28 mouse cellular contexts compared by ENCODE assay signal in genomic region chr11:49093861-49094660, GRCm38 (mm10). TPM values are rescaled to one million over a fixed set of nuclear protein-coding genes. Genes with fewer than 3 reads are reported as not detected.
A peak's percentile ranks its signal among the peaks of the same experiment; 100 is the strongest.
DNase-seq lines count a peak whose midpoint lies in the region; ATAC-seq and TF ChIP-seq lines count a peak whose summit lies in the region.
"Had no signal": no experiment of that assay in that cellular context is flagged by ENCODE, and none has a peak within 500 bp of the region (broad histone marks: within the 10 kb centered on the region; RNA-seq: fewer than 3 reads in every experiment).

No protein-coding gene starts in this region.

- DNase-seq in spleen, adult 2 months (ENCODE audit: low read depth in 1 of 2, low spot score in 2 of 2) = peak in 1 of 2 experiments; percentile 44
- no peak for DNase-seq in spleen, postnatal 10 days (ENCODE audit: low spot score in 2 of 2)
- peak; percentile 63 for DNase-seq in thymus, postnatal 4 days
- no peak for DNase-seq in urinary bladder, postnatal 25 days (ENCODE audit: low spot score)
- DNase-seq in lung, postnatal 10 days = no peak
- DNase-seq: adrenal gland, adult 8-10 months; cerebellum, adult 11-12 months; cerebellum, postnatal 36 days; gastrocnemius, postnatal 10 days; liver; lung, embryonic 14.5 days; right cerebral cortex, adult 18-20 months had no signal

- peaks cover 17% of the 10 kb centered on the region for H3K4me1 ChIP-seq in spleen, adult 2 months (ENCODE audit: control insufficient read depth, insufficient read depth, insufficient read length)
- H3K4me1 ChIP-seq in small intestine, adult 2 months (ENCODE audit: control insufficient read depth, insufficient read depth, insufficient read length, low read length) = peaks cover 10% of the 10 kb centered on the region
- no peaks in the 10 kb centered on the region for H3K4me1 ChIP-seq in midbrain, embryonic 13.5 days (replicated peaks)
- H3K4me1 ChIP-seq: embryonic facial prominence, embryonic 12.5 days; heart, embryonic 12.5 days; hindbrain, embryonic 10.5 days; midbrain, embryonic 12.5 days had no signal

- no peak overlapping the region for H3K4me2 ChIP-seq in midbrain, embryonic 13.5 days (replicated peaks)
- H3K4me2 ChIP-seq: embryonic facial prominence, embryonic 12.5 days; heart, embryonic 12.5 days; lung, embryonic 14.5 days; midbrain, embryonic 12.5 days had no signal

- peak overlapping the region; percentile 67 for H3K27ac ChIP-seq in spleen, adult 2 months (ENCODE audit: insufficient read depth, low read length)
- H3K27ac ChIP-seq in small intestine, adult 2 months (ENCODE audit: insufficient read depth, low read depth, low read length) = peak overlapping the region; percentile 46
- H3K27ac ChIP-seq in midbrain, embryonic 13.5 days = no peak overlapping the region
- H3K27ac ChIP-seq: embryonic facial prominence, embryonic 12.5 days; hindbrain, embryonic 10.5 days; macrophage; midbrain, embryonic 12.5 days had no signal

- no peaks in the 10 kb centered on the region for H3K9me3 ChIP-seq in midbrain, embryonic 13.5 days
- H3K9me3 ChIP-seq: embryonic facial prominence, embryonic 12.5 days; heart, embryonic 12.5 days; hindbrain, embryonic 10.5 days; midbrain, embryonic 12.5 days had no signal

- WGBS in spleen, adult 2 months = 49% methylated on average over 6 of the region's 6 CpGs
- 79% methylated on average over 6 of the region's 6 CpGs for WGBS in small intestine, adult 2 months
- 90% methylated on average over 6 of the region's 6 CpGs for WGBS in midbrain, embryonic 13.5 days

- no peak for TF ChIP-seq CTCF in spleen, adult 2 months (IDR thresholded peaks at IDR 0.05; ENCODE audit: extremely low read depth, insufficient read depth, insufficient read length, insufficient replicate concordance)
- TF ChIP-seq CTCF in small intestine, adult 2 months (IDR thresholded peaks at IDR 0.05; ENCODE audit: extremely low read depth, insufficient read length, insufficient replicate concordance, low read depth, low read length) = no peak

- peaks cover 22% of the 10 kb centered on the region for H3K36me3 ChIP-seq in spleen, adult 2 months (ENCODE audit: control insufficient read depth, insufficient read depth, low read length)
- peaks cover 36% of the 10 kb centered on the region for H3K36me3 ChIP-seq in small intestine, adult 2 months (ENCODE audit: control insufficient read depth, insufficient read depth, low read length)
- H3K36me3 ChIP-seq in midbrain, embryonic 13.5 days = no peaks in the 10 kb centered on the region
- H3K36me3 ChIP-seq: embryonic facial prominence, embryonic 12.5 days; heart, embryonic 12.5 days; hindbrain, embryonic 10.5 days; midbrain, embryonic 12.5 days had no signal

- peak; percentile 13; the same call in 1 of the 2 replicates for ATAC-seq in granulocyte monocyte progenitor cell, adult 5-6 weeks (replicated peaks; ENCODE audit: poor library complexity, severe bottlenecking)
- ATAC-seq in midbrain, embryonic 13.5 days = no peak

- H3K27me3 ChIP-seq in spleen, adult 2 months (ENCODE audit: control insufficient read depth, insufficient read depth, low read length) = no peaks in the 10 kb centered on the region
- H3K27me3 ChIP-seq in small intestine, adult 2 months (ENCODE audit: control insufficient read depth, insufficient read depth, low read length) = no peaks in the 10 kb centered on the region
- no peaks in the 10 kb centered on the region for H3K27me3 ChIP-seq in midbrain, embryonic 13.5 days
- H3K27me3 ChIP-seq: embryonic facial prominence, embryonic 12.5 days; heart, embryonic 12.5 days; midbrain, embryonic 12.5 days had no signal

- no peak overlapping the region for H3K9ac ChIP-seq in midbrain, embryonic 13.5 days (replicated peaks)
- H3K9ac ChIP-seq: embryonic facial prominence, embryonic 12.5 days; heart, embryonic 12.5 days; lung, embryonic 14.5 days; midbrain, embryonic 12.5 days had no signal

- TF ChIP-seq POLR2A in spleen, adult 2 months (IDR thresholded peaks at IDR 0.05; ENCODE audit: low read depth, low read length) = no peak; the same call in 1 of the 2 replicates
- TF ChIP-seq POLR2A in small intestine, adult 2 months (IDR thresholded peaks at IDR 0.05; ENCODE audit: low read depth, low read length) = no peak

- H3K4me3 ChIP-seq in spleen, adult 2 months (ENCODE audit: extremely low read depth, insufficient read depth, insufficient read length) = no peak overlapping the region
- H3K4me3 ChIP-seq in small intestine, adult 2 months (ENCODE audit: low read depth, low read length) = no peak overlapping the region
- no peak overlapping the region for H3K4me3 ChIP-seq in midbrain, embryonic 13.5 days (replicated peaks)
- H3K4me3 ChIP-seq: embryonic facial prominence, embryonic 12.5 days; heart, embryonic 12.5 days; hindbrain, embryonic 10.5 days; midbrain, embryonic 12.5 days; myocyte had no signal

RNA-seq across cellular contexts. Expression of gene Ifi47, which starts 17.7 kb away (rescaled TPM):
- 16.8 and 16.9 TPM in 2 replicates for polyA plus RNA-seq in spleen, adult 2 months (2012; rRNA removed)
- total RNA-seq in granulocyte monocyte progenitor cell, adult 5-6 weeks (2014; fragmentation: Nextera tagmentation) = 84.9 and 101 TPM in 2 replicates
- total RNA-seq in granulocyte monocyte progenitor cell, adult 5-6 weeks (2017) = 45.8 and 73.5 TPM in 2 replicates
- 2.7 and 8.7 TPM in 2 replicates for polyA plus RNA-seq in small intestine, adult 2 months (2012; rRNA removed)
- 0.39 and 0.64 TPM in 2 replicates for polyA plus RNA-seq in midbrain, embryonic 13.5 days (2015; fragmentation: Nextera tagmentation; extraction: Ambion mirVana)

RNA-seq across cellular contexts. Expression of gene Olfr1396, which starts 20.6 kb away (rescaled TPM):
- 0.05 and 0.41 TPM in 2 replicates for polyA plus RNA-seq in spleen, adult 2 months (2012; rRNA removed)
- not detected in 2 replicates for total RNA-seq in granulocyte monocyte progenitor cell, adult 5-6 weeks (2014; fragmentation: Nextera tagmentation)
- not detected in 2 replicates for total RNA-seq in granulocyte monocyte progenitor cell, adult 5-6 weeks (2017)
- polyA plus RNA-seq in small intestine, adult 2 months (2012; rRNA removed) = 0.13 TPM in 1 of 2 replicates, not detected in the other
- not detected in 2 replicates for polyA plus RNA-seq in midbrain, embryonic 13.5 days (2015; fragmentation: Nextera tagmentation; extraction: Ambion mirVana)
- total RNA-seq: gastrocnemius, postnatal 10 days; layer of hippocampus, postnatal 14 days; left cerebral cortex, postnatal 25 days; MEL had no signal
- polyA plus RNA-seq: C2C12; embryonic facial prominence, embryonic 12.5 days; heart, embryonic 12.5 days; hindbrain, embryonic 10.5 days; intestine, embryonic 14.5 days; kidney, embryonic 14.5 days; large intestine, adult 2 months; lung, embryonic 14.5 days; macrophage; midbrain, embryonic 12.5 days; myocyte had no signal

RNA-seq across cellular contexts. Expression of gene Tgtp2, which starts 30.1 kb away (rescaled TPM):
- polyA plus RNA-seq in spleen, adult 2 months (2012; rRNA removed) = 7.1 and 19.6 TPM in 2 replicates
- total RNA-seq in granulocyte monocyte progenitor cell, adult 5-6 weeks (2014; fragmentation: Nextera tagmentation) = 6.8 and 8.9 TPM in 2 replicates
- total RNA-seq in granulocyte monocyte progenitor cell, adult 5-6 weeks (2017) = 27.9 and 40.5 TPM in 2 replicates
- 0.72 and 1.8 TPM in 2 replicates for polyA plus RNA-seq in small intestine, adult 2 months (2012; rRNA removed)
- polyA plus RNA-seq in midbrain, embryonic 13.5 days (2015; fragmentation: Nextera tagmentation; extraction: Ambion mirVana) = not detected in 2 replicates
- total RNA-seq: gastrocnemius, postnatal 10 days; layer of hippocampus, postnatal 14 days had no signal
- polyA plus RNA-seq: heart, embryonic 12.5 days; hindbrain, embryonic 10.5 days; kidney, embryonic 14.5 days had no signal

RNA-seq across cellular contexts. Expression of gene 9930111J21Rik2, which starts 43.0 kb away (rescaled TPM):
- 10.8 and 11.0 TPM in 2 replicates for polyA plus RNA-seq in spleen, adult 2 months (2012; rRNA removed)
- total RNA-seq in granulocyte monocyte progenitor cell, adult 5-6 weeks (2014; fragmentation: Nextera tagmentation) = 40.1 and 45.9 TPM in 2 replicates
- 29.3 and 35.2 TPM in 2 replicates for total RNA-seq in granulocyte monocyte progenitor cell, adult 5-6 weeks (2017)
- polyA plus RNA-seq in small intestine, adult 2 months (2012; rRNA removed) = 0.48 and 0.85 TPM in 2 replicates
- 0.15 and 0.30 TPM in 2 replicates for polyA plus RNA-seq in midbrain, embryonic 13.5 days (2015; fragmentation: Nextera tagmentation; extraction: Ambion mirVana)

RNA-seq across cellular contexts. Expression of gene Olfr1395, which starts 48.0 kb away (rescaled TPM):
- polyA plus RNA-seq in spleen, adult 2 months (2012; rRNA removed) = not detected in 2 replicates
- total RNA-seq in granulocyte monocyte progenitor cell, adult 5-6 weeks (2014; fragmentation: Nextera tagmentation) = not detected in 2 replicates
- not detected in 2 replicates for total RNA-seq in granulocyte monocyte progenitor cell, adult 5-6 weeks (2017)
- not detected in 2 replicates for polyA plus RNA-seq in small intestine, adult 2 months (2012; rRNA removed)
- not detected in 2 replicates for polyA plus RNA-seq in midbrain, embryonic 13.5 days (2015; fragmentation: Nextera tagmentation; extraction: Ambion mirVana)
- total RNA-seq: adrenal gland, adult 8-10 months; gastrocnemius, postnatal 10 days; layer of hippocampus, postnatal 14 days; left cerebral cortex, postnatal 25 days; MEL had no signal
- polyA plus RNA-seq: C2C12; embryonic facial prominence, embryonic 12.5 days; heart, embryonic 12.5 days; hindbrain, embryonic 10.5 days; intestine, embryonic 14.5 days; kidney, embryonic 14.5 days; large intestine, adult 2 months; lung, embryonic 14.5 days; macrophage; midbrain, embryonic 12.5 days; myocyte had no signal
